Mouse (Mus musculus): ENCODE data around the gene 6330409D20Rik. TPM values are rescaled to one million over a fixed set of nuclear protein-coding genes. Genes with fewer than 3 reads are reported as not detected.

The 6330409D20Rik gene
- polyA plus RNA-seq, 1 experiment: 0.20 TPM

DNA sequence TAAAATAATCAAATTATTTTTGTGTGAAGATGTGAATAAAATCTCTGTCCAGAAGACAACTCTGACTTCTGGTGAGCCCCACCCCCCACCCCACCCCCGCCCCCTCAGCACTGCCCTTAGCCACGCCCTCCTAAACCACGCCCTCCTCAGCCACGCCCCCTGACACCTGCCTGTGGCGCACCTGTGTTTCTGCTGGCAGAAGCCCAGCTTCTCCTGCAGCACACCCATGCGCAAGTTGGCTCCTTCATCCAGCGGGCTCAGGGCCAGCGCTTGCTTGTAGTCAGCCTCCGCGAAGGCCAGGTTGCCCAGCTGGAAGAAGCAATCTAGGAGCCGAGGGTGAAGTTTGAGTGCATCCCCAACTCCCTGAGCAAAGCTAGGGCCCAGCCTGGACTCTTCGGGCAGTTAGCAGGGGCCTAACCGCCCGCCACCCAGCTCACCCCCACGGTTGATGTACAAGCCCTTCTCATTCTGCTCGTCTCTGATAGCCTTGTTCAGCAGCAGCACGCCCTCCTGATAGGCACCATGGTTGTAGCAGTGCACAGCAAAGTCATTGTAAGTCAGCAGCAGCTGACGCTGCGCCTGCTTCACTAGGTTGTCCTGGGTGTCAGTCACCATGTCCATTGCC, 28.0 kb upstream of the 6330409D20Rik start:
- Histone ChIP-seq H3K27ac (ENCODE audit: control insufficient read depth, insufficient read depth, low read length) (no peak overlapping the region), H3K27me3 (ENCODE audit: control insufficient read depth, insufficient read depth, low read length) (no peaks in the 10 kb centered on the region), H3K4me1 (replicated peaks; ENCODE audit: control insufficient read depth, insufficient read depth, low read length) (peaks cover 22% of the 10 kb centered on the region), H3K4me3 (ENCODE audit: control insufficient read depth, insufficient read depth, low read length) (no peak overlapping the region), H3K36me3 (ENCODE audit: control insufficient read depth, insufficient read depth, low read length) (no peaks in the 10 kb centered on the region)
- DNase-seq: no peak
- 83% methylated on average over 19 of the region's 19 CpGs for WGBS
- TF ChIP-seq POLR2A (IDR thresholded peaks at IDR 0.05; ENCODE audit: control insufficient read depth, extremely low read depth, insufficient read depth, low read length, poor library complexity) (no peak), CTCF (IDR thresholded peaks at IDR 0.05; ENCODE audit: borderline replicate concordance, control insufficient read depth, extremely low read depth, insufficient read depth, low read length, poor library complexity) (no peak)

DNA sequence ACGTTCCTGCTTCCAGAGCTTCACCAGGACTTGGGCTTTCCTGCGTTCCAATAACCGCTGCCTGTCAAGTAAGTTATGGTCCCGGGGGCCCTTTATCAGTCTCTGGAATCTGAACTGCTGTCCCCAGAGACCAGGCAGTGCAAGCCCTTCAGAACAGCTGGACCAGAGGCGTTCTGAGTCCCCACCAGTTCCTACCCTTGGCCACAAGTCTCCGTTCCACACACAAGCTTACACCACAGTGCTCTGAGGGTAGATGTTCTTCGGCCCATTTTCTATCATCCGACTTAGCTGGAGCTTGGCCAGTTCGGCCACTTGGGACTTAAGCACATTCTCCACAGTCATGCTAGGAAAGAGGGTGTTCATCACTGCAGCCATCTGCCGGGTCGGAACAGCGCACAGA, 26.4 kb upstream of the 6330409D20Rik start:
- no peaks in the 10 kb centered on the region for H3K27me3 ChIP-seq (ENCODE audit: control insufficient read depth, insufficient read depth, low read length)
- H3K4me1 ChIP-seq (replicated peaks; ENCODE audit: control insufficient read depth, insufficient read depth, low read length): peaks cover 14% of the 10 kb centered on the region

DNA sequence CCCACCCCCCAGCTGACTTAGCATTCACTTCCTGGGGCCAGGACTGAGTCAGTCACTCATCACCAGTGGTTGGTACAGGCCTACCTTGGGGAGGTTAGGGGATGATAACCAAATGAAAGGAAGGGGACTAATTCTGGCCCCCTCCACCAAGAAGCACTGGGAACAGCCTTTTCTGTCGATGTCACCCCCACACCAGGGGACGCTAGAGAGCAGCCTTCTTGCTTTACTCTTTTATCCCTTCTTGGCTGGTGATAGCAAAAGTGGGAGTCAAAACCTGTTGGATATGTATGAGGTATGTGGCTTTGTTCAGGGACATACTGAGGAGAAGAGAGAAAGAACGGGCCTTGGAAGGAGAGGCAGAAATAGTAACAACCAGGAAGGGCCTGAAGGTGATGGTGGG, 22.5 kb upstream of the 6330409D20Rik start:
- 83% methylated on average over 3 of the region's 3 CpGs for WGBS
- TF ChIP-seq POLR2A (IDR thresholded peaks at IDR 0.05; ENCODE audit: control insufficient read depth, extremely low read depth, insufficient read depth, low read length, poor library complexity) (no peak), CTCF (IDR thresholded peaks at IDR 0.05; ENCODE audit: borderline replicate concordance, control insufficient read depth, extremely low read depth, insufficient read depth, low read length, poor library complexity) (no peak)
- Histone ChIP-seq H3K4me3 (ENCODE audit: control insufficient read depth, insufficient read depth, low read length) (no peak overlapping the region), H3K4me1 (replicated peaks; ENCODE audit: control insufficient read depth, insufficient read depth, low read length) (no peaks in the 10 kb centered on the region), H3K36me3 (ENCODE audit: control insufficient read depth, insufficient read depth, low read length) (peaks cover 13% of the 10 kb centered on the region), H3K27ac (ENCODE audit: control insufficient read depth, insufficient read depth, low read length) (no peak overlapping the region), H3K27me3 (ENCODE audit: control insufficient read depth, insufficient read depth, low read length) (no peaks in the 10 kb centered on the region)
- DNase-seq: no peak

More for the DNA sequence above, 26.4 kb upstream of the 6330409D20Rik start:
- DNase-seq: no peak
- no peak overlapping the region for H3K27ac ChIP-seq (ENCODE audit: control insufficient read depth, insufficient read depth, low read length)
- TF ChIP-seq POLR2A (IDR thresholded peaks at IDR 0.05; ENCODE audit: control insufficient read depth, extremely low read depth, insufficient read depth, low read length, poor library complexity): no peak
- TF ChIP-seq CTCF (IDR thresholded peaks at IDR 0.05; ENCODE audit: borderline replicate concordance, control insufficient read depth, extremely low read depth, insufficient read depth, low read length, poor library complexity): no peak
- H3K4me3 ChIP-seq (ENCODE audit: control insufficient read depth, insufficient read depth, low read length): no peak overlapping the region
- WGBS: 82% methylated on average over 12 of the region's 12 CpGs
- peaks cover 2% of the 10 kb centered on the region for H3K36me3 ChIP-seq (ENCODE audit: control insufficient read depth, insufficient read depth, low read length)

DNA sequence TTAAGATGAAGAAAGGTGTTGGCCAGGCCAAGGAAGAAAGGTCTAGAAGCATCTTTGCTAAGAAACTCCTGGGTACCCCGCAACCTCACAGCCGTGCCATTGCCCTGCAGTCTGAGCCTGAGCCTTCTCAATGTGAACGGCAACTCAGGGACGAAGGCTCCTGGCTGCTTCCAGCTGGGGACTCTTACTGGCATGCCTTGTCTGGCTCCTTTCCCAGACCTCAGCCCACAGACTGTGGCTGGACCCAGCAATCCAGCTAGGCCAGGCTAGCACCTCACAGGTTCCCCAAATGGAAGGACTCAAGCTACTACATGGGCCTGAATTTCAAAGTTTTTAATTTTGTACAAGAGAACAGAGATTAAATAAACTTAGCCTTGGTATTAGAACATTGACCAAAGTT, 21.0 kb upstream of the 6330409D20Rik start:
- no peak for TF ChIP-seq POLR2A (IDR thresholded peaks at IDR 0.05; ENCODE audit: control insufficient read depth, extremely low read depth, insufficient read depth, low read length, poor library complexity)
- TF ChIP-seq CTCF (IDR thresholded peaks at IDR 0.05; ENCODE audit: borderline replicate concordance, control insufficient read depth, extremely low read depth, insufficient read depth, low read length, poor library complexity): no peak
- no peak for DNase-seq
- WGBS: 94% methylated on average over 4 of the region's 4 CpGs
- no peak overlapping the region for H3K27ac ChIP-seq (ENCODE audit: control insufficient read depth, insufficient read depth, low read length)
- H3K36me3 ChIP-seq (ENCODE audit: control insufficient read depth, insufficient read depth, low read length): peaks cover 13% of the 10 kb centered on the region
- H3K4me1 ChIP-seq (replicated peaks; ENCODE audit: control insufficient read depth, insufficient read depth, low read length): no peaks in the 10 kb centered on the region
- no peak overlapping the region for H3K4me3 ChIP-seq (ENCODE audit: control insufficient read depth, insufficient read depth, low read length)
- no peaks in the 10 kb centered on the region for H3K27me3 ChIP-seq (ENCODE audit: control insufficient read depth, insufficient read depth, low read length)

DNA sequence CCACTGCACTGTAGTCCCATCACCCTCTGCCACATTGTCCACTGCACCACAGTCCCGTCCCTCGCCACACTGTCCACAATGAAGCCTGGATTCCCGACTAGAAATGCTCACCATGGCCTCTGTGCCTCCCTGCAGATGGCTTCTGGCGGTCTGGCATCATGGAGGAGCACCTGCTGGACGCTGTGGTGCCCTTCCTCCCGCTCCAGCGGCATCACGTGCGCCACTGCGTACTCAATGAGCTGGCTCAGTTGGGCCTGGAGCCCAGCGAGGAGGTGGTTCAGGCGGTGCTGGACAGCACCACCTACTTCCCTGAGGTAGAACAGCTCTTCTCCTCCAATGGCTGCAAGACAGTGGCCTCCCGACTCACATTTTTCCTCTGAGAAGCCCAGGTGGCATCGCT, 20.5 kb upstream of the 6330409D20Rik start:
- H3K36me3 ChIP-seq (ENCODE audit: control insufficient read depth, insufficient read depth, low read length): peaks cover 13% of the 10 kb centered on the region
- H3K27me3 ChIP-seq (ENCODE audit: control insufficient read depth, insufficient read depth, low read length): no peaks in the 10 kb centered on the region
- no peaks in the 10 kb centered on the region for H3K4me1 ChIP-seq (replicated peaks; ENCODE audit: control insufficient read depth, insufficient read depth, low read length)
- WGBS: 97% methylated on average over 14 of the region's 14 CpGs
- no peak overlapping the region for H3K4me3 ChIP-seq (ENCODE audit: control insufficient read depth, insufficient read depth, low read length)
- DNase-seq: no peak
- H3K27ac ChIP-seq (ENCODE audit: control insufficient read depth, insufficient read depth, low read length): no peak overlapping the region
- TF ChIP-seq POLR2A (IDR thresholded peaks at IDR 0.05; ENCODE audit: control insufficient read depth, extremely low read depth, insufficient read depth, low read length, poor library complexity) (no peak), CTCF (IDR thresholded peaks at IDR 0.05; ENCODE audit: borderline replicate concordance, control insufficient read depth, extremely low read depth, insufficient read depth, low read length, poor library complexity) (no peak)

DNA sequence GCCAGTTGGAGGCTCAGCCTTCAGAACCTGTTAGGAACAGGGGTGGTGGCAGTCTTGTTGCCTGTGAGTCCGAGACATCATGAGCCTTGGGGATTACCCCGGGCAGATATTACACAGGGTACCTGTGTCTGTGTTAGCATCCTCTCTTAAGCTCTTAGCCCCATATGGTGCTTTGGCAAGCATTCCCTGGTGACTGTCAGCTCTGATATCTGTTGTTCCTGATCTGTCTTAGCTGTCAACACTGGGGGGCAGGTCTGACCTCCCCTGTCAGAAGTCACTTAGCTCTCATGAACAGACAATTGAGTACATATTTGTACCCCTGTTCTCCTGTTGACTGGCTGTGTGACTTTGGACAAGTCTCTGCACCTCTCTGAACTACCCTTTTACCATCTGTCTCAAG, 18.2 kb upstream of the 6330409D20Rik start:
- Histone ChIP-seq H3K27me3 (ENCODE audit: control insufficient read depth, insufficient read depth, low read length) (no peaks in the 10 kb centered on the region), H3K4me1 (replicated peaks; ENCODE audit: control insufficient read depth, insufficient read depth, low read length) (no peaks in the 10 kb centered on the region), H3K36me3 (ENCODE audit: control insufficient read depth, insufficient read depth, low read length) (peaks cover 13% of the 10 kb centered on the region), H3K27ac (ENCODE audit: control insufficient read depth, insufficient read depth, low read length) (no peak overlapping the region), H3K4me3 (ENCODE audit: control insufficient read depth, insufficient read depth, low read length) (no peak overlapping the region)
- no peak for TF ChIP-seq POLR2A (IDR thresholded peaks at IDR 0.05; ENCODE audit: control insufficient read depth, extremely low read depth, insufficient read depth, low read length, poor library complexity)
- TF ChIP-seq CTCF (IDR thresholded peaks at IDR 0.05; ENCODE audit: borderline replicate concordance, control insufficient read depth, extremely low read depth, insufficient read depth, low read length, poor library complexity): no peak
- 100% methylated on average over 2 of the region's 2 CpGs for WGBS
- no peak for DNase-seq

DNA sequence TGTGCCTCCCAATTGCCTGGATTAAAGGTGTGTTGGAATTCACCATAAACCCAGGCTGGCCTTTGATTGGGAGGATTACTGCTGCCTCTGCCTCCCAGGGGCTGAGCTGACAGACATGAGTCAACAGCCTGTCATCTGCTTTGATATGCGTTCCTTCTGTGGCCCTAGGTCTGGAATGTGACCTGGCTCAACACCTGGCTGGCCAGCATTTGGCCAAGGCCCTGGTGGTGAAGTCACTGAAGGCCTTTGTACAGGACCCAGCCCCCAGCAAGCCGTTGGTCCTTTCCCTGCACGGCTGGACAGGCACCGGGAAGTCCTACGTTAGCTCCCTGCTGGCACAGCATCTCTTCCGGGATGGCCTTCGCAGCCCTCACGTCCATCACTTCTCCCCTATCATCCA, 17.7 kb upstream of the 6330409D20Rik start:
- no peak for DNase-seq
- WGBS: 98% methylated on average over 8 of the region's 8 CpGs
- no peak overlapping the region for H3K27ac ChIP-seq (ENCODE audit: control insufficient read depth, insufficient read depth, low read length)

More for the DNA sequence above, 17.7 kb upstream of the 6330409D20Rik start:
- TF ChIP-seq CTCF (IDR thresholded peaks at IDR 0.05; ENCODE audit: borderline replicate concordance, control insufficient read depth, extremely low read depth, insufficient read depth, low read length, poor library complexity): no peak
- no peak for TF ChIP-seq POLR2A (IDR thresholded peaks at IDR 0.05; ENCODE audit: control insufficient read depth, extremely low read depth, insufficient read depth, low read length, poor library complexity)
- no peak overlapping the region for H3K4me3 ChIP-seq (ENCODE audit: control insufficient read depth, insufficient read depth, low read length)
- H3K36me3 ChIP-seq (ENCODE audit: control insufficient read depth, insufficient read depth, low read length): peaks cover 15% of the 10 kb centered on the region
- H3K27me3 ChIP-seq (ENCODE audit: control insufficient read depth, insufficient read depth, low read length): no peaks in the 10 kb centered on the region
- H3K4me1 ChIP-seq (replicated peaks; ENCODE audit: control insufficient read depth, insufficient read depth, low read length): no peaks in the 10 kb centered on the region
